Mouse (Mus musculus): Measurements from ENCODE around the gene Casr. TPM values are rescaled to one million over a fixed set of nuclear protein-coding genes. Genes with fewer than 3 reads are reported as not detected.

The Casr gene
- polyA plus RNA-seq, 1 experiment from 2014 or later, result 0.56 TPM

DNA sequence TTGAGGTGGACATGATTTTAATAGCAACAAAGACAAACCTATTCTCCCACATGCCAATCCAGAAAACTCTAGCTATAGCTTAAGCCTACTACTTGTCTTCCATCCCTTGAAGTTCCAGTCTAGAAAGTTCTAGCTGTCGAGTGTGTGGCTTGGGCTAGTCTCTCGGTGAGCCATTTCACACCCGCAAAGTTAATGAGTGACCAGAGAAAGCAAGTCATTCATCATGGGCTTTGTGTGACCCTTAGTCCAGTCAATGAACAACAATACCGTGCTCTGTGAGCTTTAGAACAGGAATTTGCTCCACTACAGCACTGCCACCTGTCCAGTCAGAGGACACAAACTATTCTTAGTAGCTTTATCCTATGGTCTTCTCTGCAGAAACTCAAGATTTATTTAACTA is 16.6 kb downstream of the Casr start:
- Histone ChIP-seq H3K36me3 (no peaks in the 10 kb centered on the region), H3K27ac (no peak overlapping the region), H3K9me3 (no peaks in the 10 kb centered on the region), H3K27me3 (no peaks in the 10 kb centered on the region), H3K4me2 (replicated peaks) (no peak overlapping the region), H3K4me3 (no peak overlapping the region), H3K9ac (no peak overlapping the region), H3K4me1 (no peaks in the 10 kb centered on the region)
- no peak for ATAC-seq (ENCODE audit: insufficient number of reproducible peaks, insufficient read depth, low FRiP score, low TSS enrichment)
- 73% methylated on average over 4 of the region's 4 CpGs for WGBS

DNA sequence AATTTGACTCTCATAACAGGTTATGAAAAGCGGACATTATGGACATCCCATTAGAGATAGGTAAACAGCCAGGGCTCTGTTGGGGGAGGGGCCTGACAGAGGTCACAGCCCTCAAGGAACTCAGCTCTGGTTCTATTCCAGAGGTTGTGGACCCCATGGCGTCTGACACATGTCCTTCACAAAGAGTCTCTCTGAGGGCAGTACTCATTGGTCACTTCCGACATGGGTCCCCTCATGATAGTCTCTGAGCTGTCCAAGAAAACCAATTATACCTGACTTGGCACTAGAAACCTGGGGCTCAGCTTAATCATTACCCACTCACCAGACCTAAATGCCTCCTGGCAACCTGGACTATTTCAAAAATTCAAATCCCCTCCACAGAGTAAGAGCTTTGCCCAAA is 18.9 kb downstream of the Casr start:
- H3K4me2 ChIP-seq (replicated peaks), result no peak overlapping the region
- no peaks in the 10 kb centered on the region for H3K27me3 ChIP-seq
- 74% methylated on average over 3 of the region's 3 CpGs for WGBS
- no peak overlapping the region for H3K4me3 ChIP-seq
- H3K9ac ChIP-seq, result no peak overlapping the region
- ATAC-seq (ENCODE audit: insufficient number of reproducible peaks, insufficient read depth, low FRiP score, low TSS enrichment), result no peak
- no peaks in the 10 kb centered on the region for H3K4me1 ChIP-seq
- H3K27ac ChIP-seq, result no peak overlapping the region
- no peaks in the 10 kb centered on the region for H3K36me3 ChIP-seq
- no peaks in the 10 kb centered on the region for H3K9me3 ChIP-seq

DNA sequence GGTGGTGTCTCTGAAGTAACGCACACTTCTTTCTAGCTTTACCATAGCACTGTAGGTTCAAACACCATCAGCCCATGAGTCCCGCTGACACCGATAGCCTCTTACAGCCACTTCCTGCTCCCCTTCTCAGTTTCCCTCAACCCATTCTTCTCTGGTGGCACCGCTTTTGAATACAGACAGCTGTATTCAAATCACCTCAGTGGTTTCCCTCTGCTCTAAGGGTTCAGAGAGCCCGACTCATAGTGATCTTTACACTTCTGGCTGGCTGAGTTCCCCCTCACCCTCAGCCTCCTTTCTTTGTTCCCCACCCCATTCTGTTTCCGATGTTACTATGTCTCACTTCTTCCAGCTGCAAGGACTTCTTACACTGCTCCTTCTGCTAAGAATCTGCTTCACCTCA is 21.1 kb downstream of the Casr start:
- Histone ChIP-seq H3K4me3 (no peak overlapping the region), H3K27ac (no peak overlapping the region), H3K36me3 (no peaks in the 10 kb centered on the region), H3K4me1 (no peaks in the 10 kb centered on the region), H3K9ac (no peak overlapping the region), H3K9me3 (no peaks in the 10 kb centered on the region), H3K4me2 (replicated peaks) (no peak overlapping the region), H3K27me3 (no peaks in the 10 kb centered on the region)
- 76% methylated on average over 6 of the region's 6 CpGs for WGBS
- no peak for ATAC-seq (ENCODE audit: insufficient number of reproducible peaks, insufficient read depth, low FRiP score, low TSS enrichment)

DNA sequence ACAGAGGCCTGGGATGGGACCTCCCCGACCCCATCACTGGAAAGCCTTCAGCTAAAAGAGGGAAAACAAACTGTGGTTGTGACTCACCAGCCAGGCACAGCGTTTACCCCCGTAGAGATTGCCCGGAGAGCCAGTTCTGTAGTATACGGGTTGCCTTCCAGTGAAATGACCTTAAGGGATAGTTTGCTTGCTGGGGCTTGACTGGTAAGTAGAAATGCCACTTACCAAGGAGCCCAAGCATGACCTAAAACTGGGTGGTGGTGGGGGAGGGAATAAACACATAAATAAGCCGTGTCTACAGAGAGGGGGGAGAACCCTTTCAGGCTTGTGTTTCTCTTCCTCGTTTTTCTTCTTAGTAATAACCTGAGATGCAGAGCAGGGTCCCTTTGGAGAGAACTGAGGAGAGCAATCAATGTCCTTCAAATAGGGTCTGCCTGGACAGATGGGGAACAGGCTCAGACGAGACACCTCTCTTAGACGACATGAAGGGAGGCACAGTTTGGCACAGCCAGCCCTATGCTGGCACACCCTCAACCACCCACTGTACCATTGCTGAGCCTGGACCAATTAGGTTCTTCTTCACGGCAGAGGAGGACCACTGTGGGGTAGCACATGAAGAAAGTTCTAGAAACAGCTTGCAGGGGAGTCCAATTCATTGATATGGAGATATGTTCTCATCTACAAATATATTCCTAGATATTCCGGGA is 28.8 kb downstream of the Casr start:
- Histone ChIP-seq H3K9ac (no peak overlapping the region), H3K9me3 (no peaks in the 10 kb centered on the region), H3K4me3 (no peak overlapping the region), H3K4me1 (no peaks in the 10 kb centered on the region), H3K36me3 (no peaks in the 10 kb centered on the region), H3K27me3 (no peaks in the 10 kb centered on the region), H3K27ac (no peak overlapping the region), H3K4me2 (replicated peaks) (no peak overlapping the region)
- WGBS, result 65% methylated on average over 11 of the region's 11 CpGs
- no peak for ATAC-seq (ENCODE audit: insufficient number of reproducible peaks, insufficient read depth, low FRiP score, low TSS enrichment)

DNA sequence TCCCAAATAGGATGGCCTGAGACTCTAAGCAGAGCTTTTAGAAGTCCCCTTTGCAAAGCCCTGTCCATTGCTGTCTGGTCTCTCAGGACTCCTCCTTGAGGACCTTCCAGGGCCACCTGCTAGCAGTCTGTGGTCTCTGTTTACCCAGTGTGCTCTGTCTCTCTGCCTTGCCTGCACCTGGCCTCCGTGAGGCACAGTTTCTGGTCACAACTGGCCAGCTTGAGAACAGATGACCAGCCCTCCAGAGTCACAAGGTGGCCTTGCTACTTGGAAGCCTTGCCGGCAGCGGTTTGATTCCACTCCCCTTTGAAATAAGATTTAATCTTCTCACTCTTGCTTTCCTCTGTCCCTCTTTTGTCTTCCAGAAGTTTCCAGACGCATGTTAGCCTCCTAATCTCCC is 29.9 kb downstream of the Casr start:
- Histone ChIP-seq H3K4me3 (no peak overlapping the region), H3K4me2 (replicated peaks) (no peak overlapping the region), H3K36me3 (no peaks in the 10 kb centered on the region), H3K27ac (no peak overlapping the region), H3K27me3 (no peaks in the 10 kb centered on the region), H3K9ac (no peak overlapping the region), H3K9me3 (no peaks in the 10 kb centered on the region), H3K4me1 (no peaks in the 10 kb centered on the region)
- WGBS, result 59% methylated on average over 4 of the region's 4 CpGs
- no peak for ATAC-seq (ENCODE audit: insufficient number of reproducible peaks, insufficient read depth, low FRiP score, low TSS enrichment)

DNA sequence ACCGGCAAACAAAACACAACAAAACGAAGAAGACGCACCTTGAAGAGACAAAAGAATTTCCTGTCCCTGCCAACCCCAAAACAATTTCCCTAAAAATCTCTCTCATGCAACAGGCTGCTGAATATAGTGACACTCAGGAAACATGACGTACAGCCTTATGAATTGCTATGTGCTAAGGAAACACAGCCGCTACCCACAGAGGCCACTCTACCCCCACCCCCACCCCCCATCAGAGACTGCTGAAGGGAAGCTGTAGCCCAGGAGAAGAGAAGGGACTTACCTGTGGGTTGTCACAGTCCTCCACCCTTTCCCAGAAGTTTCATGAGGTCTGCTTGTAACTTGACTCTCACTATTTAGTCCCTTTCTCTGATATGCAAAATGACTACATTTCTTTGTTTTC is 30.3 kb downstream of the Casr start:
- 81% methylated on average over 5 of the region's 5 CpGs for WGBS
- no peaks in the 10 kb centered on the region for H3K9me3 ChIP-seq
- no peak overlapping the region for H3K4me2 ChIP-seq (replicated peaks)
- no peaks in the 10 kb centered on the region for H3K4me1 ChIP-seq
- no peak overlapping the region for H3K9ac ChIP-seq
- H3K4me3 ChIP-seq, result no peak overlapping the region
- H3K36me3 ChIP-seq, result no peaks in the 10 kb centered on the region
- ATAC-seq (ENCODE audit: insufficient number of reproducible peaks, insufficient read depth, low FRiP score, low TSS enrichment), result no peak
- H3K27me3 ChIP-seq, result no peaks in the 10 kb centered on the region
- no peak overlapping the region; the same call in 1 of the 2 replicates for H3K27ac ChIP-seq

DNA sequence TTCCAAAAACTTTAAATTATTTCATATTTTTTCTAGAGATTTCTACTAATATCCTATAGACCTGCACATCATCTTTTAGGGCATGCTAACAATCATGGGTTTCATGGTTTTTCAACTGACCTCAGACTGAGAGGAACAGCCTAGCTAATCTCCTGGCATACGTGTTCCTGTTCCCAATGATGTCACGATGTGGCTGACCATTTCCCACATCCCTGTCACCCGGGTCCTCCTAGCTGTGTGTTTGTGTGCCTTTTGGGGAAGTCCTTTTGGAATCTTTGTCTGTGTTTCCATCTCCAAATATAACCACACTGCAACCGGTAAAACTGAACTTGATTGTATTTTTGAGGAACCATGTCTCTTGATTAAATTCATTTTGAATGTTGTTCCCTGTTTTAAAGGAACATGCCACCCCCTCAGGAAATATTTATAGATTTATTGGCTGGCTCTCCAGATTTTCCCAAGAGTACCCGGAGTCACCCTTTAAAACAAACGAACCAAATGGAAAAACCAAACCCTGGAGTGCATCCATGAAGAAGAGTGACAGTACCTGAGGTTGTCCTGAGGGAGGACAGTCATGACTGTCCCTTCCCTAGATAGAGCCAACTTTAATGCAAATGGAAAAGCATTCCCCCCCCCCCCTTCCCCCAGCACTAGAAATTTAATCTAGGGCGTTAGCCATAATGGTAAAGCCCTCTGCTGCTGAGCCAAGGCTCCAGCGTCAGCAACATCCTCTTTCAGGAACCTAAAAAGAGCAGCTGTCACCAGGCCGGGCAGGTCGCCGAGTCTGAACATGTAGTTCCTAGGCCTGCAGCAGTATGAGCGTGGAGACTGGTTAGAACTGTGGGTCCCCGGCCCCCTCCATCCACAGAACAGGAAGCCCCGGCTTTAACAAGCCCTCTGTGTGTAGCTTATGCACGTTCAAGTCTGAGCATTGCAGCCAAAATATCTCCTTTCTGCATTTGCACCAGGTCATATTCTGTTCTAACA is 31.1 kb downstream of the Casr start:
- no peak overlapping the region for H3K4me3 ChIP-seq
- H3K4me1 ChIP-seq, result no peaks in the 10 kb centered on the region
- no peaks in the 10 kb centered on the region for H3K27me3 ChIP-seq
- 66% methylated on average over 15 of the region's 15 CpGs for WGBS
- no peak overlapping the region; the same call in 1 of the 2 replicates for H3K27ac ChIP-seq
- H3K4me2 ChIP-seq (replicated peaks), result no peak overlapping the region
- no peaks in the 10 kb centered on the region for H3K9me3 ChIP-seq
- H3K9ac ChIP-seq, result no peak overlapping the region
- H3K36me3 ChIP-seq, result no peaks in the 10 kb centered on the region
- ATAC-seq (ENCODE audit: insufficient number of reproducible peaks, insufficient read depth, low FRiP score, low TSS enrichment), result no peak

DNA sequence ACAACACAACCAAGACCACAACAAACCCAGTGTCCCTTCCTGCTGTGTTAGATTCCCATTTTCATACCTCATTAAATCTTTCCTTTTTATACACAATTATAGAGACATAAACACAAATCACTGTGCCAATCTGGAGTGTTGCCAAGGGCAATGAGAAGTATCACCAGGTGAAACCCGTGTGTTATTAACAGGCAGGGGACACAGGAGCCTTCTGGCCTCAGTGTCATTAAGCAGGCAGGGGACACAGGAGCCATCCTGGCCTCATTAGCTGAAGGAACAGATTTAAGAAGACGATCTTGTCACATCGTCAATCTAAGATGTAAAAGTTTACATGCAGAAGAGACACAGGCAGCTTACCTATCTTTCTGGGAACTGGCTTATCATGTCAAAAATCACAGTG is 33.1 kb downstream of the Casr start:
- H3K4me3 ChIP-seq, result no peak overlapping the region
- no peak overlapping the region for H3K27ac ChIP-seq
- no peaks in the 10 kb centered on the region for H3K9me3 ChIP-seq
- H3K36me3 ChIP-seq, result no peaks in the 10 kb centered on the region
- WGBS, result 82% methylated on average over 3 of the region's 3 CpGs
- no peak for ATAC-seq (ENCODE audit: insufficient number of reproducible peaks, insufficient read depth, low FRiP score, low TSS enrichment)
- no peaks in the 10 kb centered on the region for H3K27me3 ChIP-seq
- H3K9ac ChIP-seq, result no peak overlapping the region
- H3K4me1 ChIP-seq, result no peaks in the 10 kb centered on the region
- H3K4me2 ChIP-seq (replicated peaks), result no peak overlapping the region

DNA sequence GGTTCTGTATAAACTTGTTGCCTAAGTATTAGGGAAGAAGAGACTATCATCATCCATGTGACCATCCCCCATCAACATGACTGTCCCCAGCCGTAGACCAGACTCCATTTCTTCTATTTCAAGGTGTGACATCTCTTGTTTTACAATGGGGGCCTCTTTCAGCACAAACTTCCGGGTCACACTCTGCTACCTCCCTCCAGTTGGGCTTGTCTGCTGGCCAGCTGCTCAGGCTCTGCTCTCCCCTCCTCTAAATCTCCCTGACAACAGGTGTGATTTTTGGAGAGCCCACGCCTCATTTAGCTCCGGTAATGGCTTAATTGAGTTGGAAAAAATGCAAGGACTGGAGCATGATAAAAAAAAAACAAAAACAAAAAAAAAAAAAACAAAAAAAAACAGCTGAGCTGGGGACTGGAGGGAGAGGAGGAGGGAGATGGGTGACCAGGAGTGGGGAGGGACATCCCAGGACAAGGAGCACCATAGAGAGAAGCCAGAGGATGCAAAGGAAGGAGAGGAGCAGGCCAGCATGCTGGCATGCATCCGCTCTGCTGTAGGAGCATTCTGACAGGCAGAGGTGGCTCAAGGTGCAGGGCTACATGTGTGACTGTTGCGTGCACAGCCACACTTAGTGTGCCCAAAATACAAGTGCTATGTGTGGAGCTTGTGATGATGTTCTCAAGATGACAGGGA is 35.2 kb downstream of the Casr start:
- no peak for ATAC-seq (ENCODE audit: insufficient number of reproducible peaks, insufficient read depth, low FRiP score, low TSS enrichment)
- no peaks in the 10 kb centered on the region for H3K4me1 ChIP-seq
- H3K27me3 ChIP-seq, result no peaks in the 10 kb centered on the region
- H3K4me2 ChIP-seq (replicated peaks), result no peak overlapping the region
- no peak overlapping the region for H3K27ac ChIP-seq
- H3K9ac ChIP-seq, result no peak overlapping the region
- no peak overlapping the region for H3K4me3 ChIP-seq
- H3K9me3 ChIP-seq, result no peaks in the 10 kb centered on the region
- 75% methylated on average over 6 of the region's 6 CpGs for WGBS
- no peaks in the 10 kb centered on the region for H3K36me3 ChIP-seq

DNA sequence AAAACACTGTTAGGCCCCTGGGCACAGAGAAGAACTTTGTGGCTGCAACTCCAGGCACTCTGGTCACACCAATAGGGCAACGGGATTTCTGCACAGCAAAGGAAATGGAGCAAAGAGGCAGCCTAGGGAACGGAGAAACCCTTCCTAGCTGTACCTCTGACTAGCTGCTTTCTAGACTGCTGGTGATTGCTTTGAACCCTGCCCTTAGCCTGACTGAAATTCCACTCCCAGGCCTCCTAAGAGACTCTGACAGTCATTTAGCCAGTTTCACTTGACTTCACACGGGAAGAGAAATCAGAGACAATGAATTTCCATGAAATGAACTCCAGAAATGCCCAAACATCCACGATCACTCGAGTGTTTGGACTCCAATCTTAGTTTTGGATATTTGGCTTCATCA is 38.8 kb downstream of the Casr start:
- H3K36me3 ChIP-seq, result no peaks in the 10 kb centered on the region
- H3K9ac ChIP-seq, result no peak overlapping the region
- ATAC-seq (ENCODE audit: insufficient number of reproducible peaks, insufficient read depth, low FRiP score, low TSS enrichment), result no peak
- H3K27ac ChIP-seq, result no peak overlapping the region
- H3K4me2 ChIP-seq (replicated peaks), result no peak overlapping the region
- no peaks in the 10 kb centered on the region for H3K27me3 ChIP-seq
- H3K9me3 ChIP-seq, result no peaks in the 10 kb centered on the region
- no peaks in the 10 kb centered on the region for H3K4me1 ChIP-seq
- no peak overlapping the region for H3K4me3 ChIP-seq
- 61% methylated on average over 5 of the region's 5 CpGs for WGBS

DNA sequence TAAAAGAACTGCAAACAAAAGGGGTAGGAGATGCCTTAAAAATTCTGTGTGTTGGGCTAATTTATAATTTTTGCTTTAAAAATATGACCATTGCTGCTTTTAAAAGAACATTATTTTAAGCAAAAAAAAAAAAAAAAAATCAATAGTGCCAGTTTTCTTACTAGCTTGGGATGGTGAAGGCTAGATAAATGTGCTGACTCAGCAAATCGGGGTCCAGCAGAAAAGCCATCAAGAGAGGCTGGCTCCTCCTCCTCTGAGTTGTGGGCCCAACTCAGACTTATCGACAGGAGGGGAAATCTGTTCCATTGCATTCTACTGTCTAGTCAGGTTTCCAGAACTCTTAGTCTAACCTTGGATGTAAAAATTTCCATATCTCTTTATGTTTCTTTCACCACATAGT is 45.6 kb downstream of the Casr start:
- Histone ChIP-seq H3K9ac (no peak overlapping the region), H3K9me3 (no peaks in the 10 kb centered on the region), H3K27me3 (no peaks in the 10 kb centered on the region), H3K4me2 (replicated peaks) (no peak overlapping the region), H3K4me3 (no peak overlapping the region), H3K4me1 (no peaks in the 10 kb centered on the region), H3K27ac (no peak overlapping the region), H3K36me3 (no peaks in the 10 kb centered on the region)
- no peak for ATAC-seq (ENCODE audit: insufficient number of reproducible peaks, insufficient read depth, low FRiP score, low TSS enrichment)
- 80% methylated on average over 2 of the region's 2 CpGs for WGBS
